Mouse (Mus musculus) small intestine, adult 2 months (tissue): ENCODE results near the gene Bicra.

Source experiments
- CTCF ChIP-seq: fragments of 200-500 bp; IDR thresholded peaks from 2 replicates; pipeline ENCODE4 v1.5.1; 2012; ENCODE audit warnings: low read depth, mild to moderate bottlenecking, control low read depth, inconsistent platforms, low read length, moderate library complexity, mixed read lengths; ENCODE audit not compliant: insufficient replicate concordance, insufficient read length; ENCODE audit errors: extremely low read depth
- POLR2A ChIP-seq: fragments of 200-500 bp; IDR thresholded peaks from 2 replicates; pipeline ENCODE4 v1.6.1; 2012; ENCODE audit warnings: low read depth, mild to moderate bottlenecking, control low read depth, inconsistent platforms, low read length, moderate library complexity

GRCm38 (mm10) chr7:16033059-16033458 is 14.7 kb downstream of the Bicra start:
- no peak for TF ChIP-seq CTCF
- TF ChIP-seq POLR2A = no peak; the same call in 1 of the 2 replicates
